Mouse (Mus musculus) T-helper 1 cell (primary cell): ENCODE measurements around the gene Olfr351.

Experiments
- in situ Hi-C: fragments of 300-600 bp; cut with MboI, MseI; formaldehyde crosslinking; loops from one replicate; pipeline ENCODE4 v1.15.1; 2025; ENCODE audit warnings: high pct_unique_total_duplicates

Gene Olfr351

DNA sequence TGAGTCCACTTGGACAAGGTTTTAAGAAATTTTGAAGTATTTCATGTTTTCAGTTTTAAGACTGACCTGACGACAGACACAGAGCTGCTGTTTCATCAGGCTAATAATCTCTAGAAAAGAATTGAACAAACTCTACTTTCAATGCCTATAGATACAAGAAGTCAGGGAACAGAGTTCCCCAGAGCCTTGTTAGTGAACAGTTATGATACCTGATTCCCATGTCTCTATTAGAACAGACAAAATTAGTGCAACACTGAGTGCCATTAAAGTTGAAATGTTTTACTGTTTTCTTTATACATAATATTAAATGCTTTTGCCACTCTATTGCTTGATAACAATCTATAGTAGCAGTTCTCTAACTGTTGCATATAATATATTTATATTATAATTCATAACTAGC is at the start of gene Olfr351:
Gene Olfr351, minus strand, starts transcription at position 101 of the 400 bp plus-strand sequence.
- in situ Hi-C loops, result no loop called here

DNA sequence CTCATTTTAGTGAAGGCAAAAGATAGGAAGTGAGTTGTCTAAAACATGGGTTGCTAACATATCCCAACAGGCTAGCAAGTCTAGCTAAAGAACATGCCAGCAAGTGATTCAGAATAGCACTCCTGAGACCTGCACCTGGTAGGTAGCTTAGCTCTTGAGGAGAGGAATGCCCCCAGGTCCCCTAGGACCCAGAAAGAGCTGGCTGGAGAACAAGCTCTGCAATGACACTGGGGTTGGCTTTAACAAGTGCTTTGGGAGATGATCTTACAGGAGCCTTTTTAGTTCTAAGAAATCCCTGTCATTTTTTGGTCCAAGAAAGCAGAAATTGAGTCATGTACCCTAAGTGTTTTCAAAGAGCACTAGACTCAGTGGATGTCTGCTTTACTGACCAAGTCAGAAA is 42.9 kb upstream of the Olfr351 start, which contains the start of gene Olfr354:
Gene Olfr354, plus strand, starts transcription at position 301 of the 400 bp plus-strand sequence.
- in situ Hi-C loops, result no loop called here

DNA sequence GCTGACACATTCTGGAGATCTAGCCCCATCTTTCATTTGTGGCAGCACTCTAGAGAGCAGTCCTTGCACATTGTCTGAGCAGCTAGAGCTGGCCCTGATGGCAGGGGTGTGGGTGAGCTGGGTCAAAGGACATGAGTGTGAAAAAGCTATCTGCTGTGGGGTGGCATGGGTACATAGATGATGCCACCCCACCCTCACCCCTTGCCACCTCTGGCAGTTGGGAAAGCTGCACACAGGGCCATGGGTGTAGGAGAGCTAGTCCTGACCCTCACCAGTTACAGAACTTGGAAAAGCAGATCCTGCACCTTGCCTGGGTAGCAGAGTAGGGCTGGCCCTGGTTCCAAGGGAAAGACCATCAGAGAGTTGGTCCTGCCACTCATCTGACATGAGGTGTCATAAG is 34.7 kb upstream of the Olfr351 start:
- in situ Hi-C loops, result no loop called here

DNA sequence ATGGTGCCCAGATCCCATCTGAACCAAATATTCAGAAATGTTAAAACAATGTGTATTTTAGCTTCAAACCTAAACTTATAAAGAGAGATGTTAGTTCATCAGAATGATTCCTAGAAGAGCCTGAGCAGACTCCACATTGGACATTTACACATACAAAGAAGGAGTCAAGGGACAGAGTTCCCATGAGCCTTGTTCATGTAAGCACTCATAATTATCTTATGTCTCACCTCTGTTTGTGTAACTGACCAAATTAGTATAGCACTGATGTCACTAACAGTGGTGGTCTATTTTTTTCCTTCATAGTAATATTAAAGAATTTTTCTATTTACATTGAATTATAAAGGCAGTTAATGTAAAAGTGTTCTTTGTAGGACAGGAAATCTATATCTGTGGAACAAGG is 30.4 kb upstream of the Olfr351 start, which contains the start of gene Olfr353:
Gene Olfr353, minus strand, starts transcription at position 101 of the 400 bp plus-strand sequence.
- in situ Hi-C loops, result no loop called here

DNA sequence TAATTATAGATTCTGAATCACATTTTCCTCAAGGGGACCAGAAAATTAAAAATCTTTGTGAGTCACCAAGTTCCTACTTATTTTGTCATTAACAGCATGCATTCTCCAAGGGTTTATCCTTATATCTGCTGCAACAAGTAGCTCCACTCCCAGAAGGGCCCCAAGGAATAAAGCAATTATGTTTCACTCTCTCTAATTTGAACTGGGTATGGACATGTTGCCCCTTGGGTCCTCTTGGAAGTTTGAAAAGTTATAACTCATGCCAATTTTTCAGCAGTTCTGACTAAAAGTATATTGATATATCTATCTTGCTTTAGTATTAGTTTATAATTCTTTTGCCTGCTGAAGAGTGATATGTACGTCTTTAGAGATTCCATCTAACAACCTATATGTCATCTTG is 5.7 kb upstream of the Olfr351 start, which contains the start of gene Olfr352:
Gene Olfr352, plus strand, starts transcription at position 301 of the 400 bp plus-strand sequence.
- in situ Hi-C loops, result no loop called here

DNA sequence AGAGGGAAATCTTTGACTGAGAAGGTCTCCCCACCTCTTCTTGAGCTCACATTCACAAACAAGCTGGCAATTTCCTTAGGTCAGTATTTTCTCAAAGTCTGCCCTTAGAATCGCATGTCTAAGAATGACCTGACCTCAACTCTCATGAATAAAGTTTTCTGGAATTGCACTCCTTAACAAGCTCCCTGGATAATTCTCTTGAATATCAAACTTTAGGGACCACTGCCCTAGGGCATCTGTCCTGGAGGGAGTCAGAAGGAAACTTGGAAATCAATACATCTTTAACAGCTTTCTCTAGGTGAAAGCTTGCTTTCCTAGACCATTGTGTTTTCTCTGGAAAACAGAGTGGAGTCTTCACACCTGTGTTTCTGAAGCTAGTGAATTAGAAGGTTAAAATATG is 16.4 kb downstream of the Olfr351 start, which contains the start of gene Olfr350:
Gene Olfr350, plus strand, starts transcription at position 301 of the 400 bp plus-strand sequence.
- in situ Hi-C loops, result no loop called here

DNA sequence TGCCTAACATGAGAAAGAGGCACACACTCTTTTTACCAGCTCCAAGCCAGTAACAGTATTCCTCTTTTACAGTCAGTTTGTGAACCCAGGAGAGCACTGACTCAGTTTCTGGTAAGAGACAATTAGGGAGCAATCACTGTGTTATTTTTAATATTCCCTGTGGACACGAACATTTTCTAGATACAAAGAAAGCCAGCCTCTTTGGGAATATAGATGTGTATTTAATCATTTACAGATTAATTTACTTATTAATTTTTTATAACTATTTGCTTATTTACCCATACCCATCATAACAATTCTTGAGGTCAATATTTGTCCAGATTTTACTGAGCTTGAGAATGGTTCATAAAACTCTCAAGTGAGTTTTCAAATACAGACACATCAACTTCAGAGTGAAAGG is 45.5 kb downstream of the Olfr351 start, which contains the start of gene Olfr3:
Gene Olfr3, minus strand, starts transcription at position 101 of the 400 bp plus-strand sequence.
- in situ Hi-C loops, result no loop called here
